Mouse (Mus musculus): ENCODE measurements around the gene Wasf1.

- TF ChIP-seq CTCF (IDR thresholded peaks at IDR 0.05; ENCODE audit: low read depth) (no peak), EP300 (IDR thresholded peaks at IDR 0.05; ENCODE audit: low read depth) (no peak)
Observed at GRCm38 (mm10) chr10:40885432-40885831, 2.2 kb downstream of the Wasf1 start.

All from liver, postnatal 0 days (tissue).